Mouse (Mus musculus) naive thymus-derived CD4-positive, alpha-beta T cell, adult 2 months (primary cell): ENCODE measurements around the gene Tomm22.

Experiments
- DNase-seq: peaks from one replicate; pipeline ENCODE4 v3.0.0-alpha.2; 2011; ENCODE audit warnings: low read depth

The Tomm22 gene

GRCm38 (mm10) chr15:79686046-79686869 lies 15.6 kb downstream of the Tomm22 start:
- peak; percentile 28 for DNase-seq

- no peak for DNase-seq
Measured at GRCm38 (mm10) chr15:79687175-79687574, 16.5 kb downstream of the Tomm22 start.

GRCm38 (mm10) chr15:79687646-79688267 lies 17.1 kb downstream of the Tomm22 start, which contains the start of gene Josd1:
Gene Josd1 (minus strand): TSS chr15:79687919.
- DNase-seq, result peak; percentile 98

GRCm38 (mm10) chr15:79688268-79688956 lies 17.8 kb downstream of the Tomm22 start:
- DNase-seq, result no peak

- no peak for DNase-seq
Measured at GRCm38 (mm10) chr15:79689662-79690425, 19.2 kb downstream of the Tomm22 start.

- peak; percentile 98 for DNase-seq
Measured at GRCm38 (mm10) chr15:79690426-79691022, 19.9 kb downstream of the Tomm22 start, which contains the start of gene Gtpbp1. Gene Gtpbp1 (plus strand): TSS chr15:79690845.

- no peak for DNase-seq
Measured at GRCm38 (mm10) chr15:79691023-79691508, 20.4 kb downstream of the Tomm22 start.

- peak; percentile 66 for DNase-seq
Measured at GRCm38 (mm10) chr15:79692334-79692733, 21.7 kb downstream of the Tomm22 start.

GRCm38 (mm10) chr15:79693740-79694139 lies 23.1 kb downstream of the Tomm22 start:
- peak; percentile 78 for DNase-seq

- peak; percentile 37 for DNase-seq
Measured at GRCm38 (mm10) chr15:79694512-79694911, 23.9 kb downstream of the Tomm22 start.

GRCm38 (mm10) chr15:79695516-79695915 lies 24.9 kb downstream of the Tomm22 start:
- DNase-seq, result no peak

GRCm38 (mm10) chr15:79696508-79696907 lies 25.8 kb downstream of the Tomm22 start:
- no peak for DNase-seq

- DNase-seq, result no peak
Measured at GRCm38 (mm10) chr15:79697011-79697410, 26.4 kb downstream of the Tomm22 start.

GRCm38 (mm10) chr15:79697558-79698187 lies 27.0 kb downstream of the Tomm22 start:
- DNase-seq, result no peak

- no peak for DNase-seq
Measured at GRCm38 (mm10) chr15:79706603-79707214, 36.0 kb downstream of the Tomm22 start.

GRCm38 (mm10) chr15:79708229-79708822 lies 37.7 kb downstream of the Tomm22 start:
- no peak for DNase-seq

GRCm38 (mm10) chr15:79715646-79716045 lies 45.0 kb downstream of the Tomm22 start:
- no peak for DNase-seq

- DNase-seq, result no peak
Measured at GRCm38 (mm10) chr15:79716710-79717109, 46.0 kb downstream of the Tomm22 start.

- no peak for DNase-seq
Measured at GRCm38 (mm10) chr15:79720267-79720666, 49.6 kb downstream of the Tomm22 start.

- no peak for DNase-seq
Measured at GRCm38 (mm10) chr15:79720796-79721195, 50.1 kb downstream of the Tomm22 start.
